Mouse (Mus musculus) T-helper 1 cell (primary cell): Measurements from ENCODE around the gene Rph3al.

ENCODE experiments used
- in situ Hi-C: fragments of 300-600 bp; cut with MboI, MseI; formaldehyde crosslinking; loops from one replicate; pipeline ENCODE4 v1.15.1; 2025; ENCODE audit warnings: high pct_unique_total_duplicates

Rph3al gene

GRCm38 (mm10) chr11:75938379-75938906 lies at the start of gene Rph3al:
TSS of gene Rph3al (minus strand) at chr11:75938429.
- in situ Hi-C loops: no loop called here

- in situ Hi-C loops: no loop called here
Observed at GRCm38 (mm10) chr11:75985948-75986347, 47.7 kb upstream of the Rph3al start.

GRCm38 (mm10) chr11:75984581-75984980 lies 46.4 kb upstream of the Rph3al start:
- in situ Hi-C loops: no loop called here

GRCm38 (mm10) chr11:75983194-75983593 lies 45.0 kb upstream of the Rph3al start:
- in situ Hi-C loops: no loop called here

GRCm38 (mm10) chr11:75980413-75980812 lies 42.2 kb upstream of the Rph3al start:
- in situ Hi-C loops: no loop called here

GRCm38 (mm10) chr11:75978051-75978450 lies 39.8 kb upstream of the Rph3al start:
- in situ Hi-C loops: no loop called here

- in situ Hi-C loops: no loop called here
Observed at GRCm38 (mm10) chr11:75976748-75977147, 38.5 kb upstream of the Rph3al start.

- in situ Hi-C loops: no loop called here
Observed at GRCm38 (mm10) chr11:75973988-75974387, 35.8 kb upstream of the Rph3al start.

GRCm38 (mm10) chr11:75972916-75973567 lies 34.8 kb upstream of the Rph3al start:
- in situ Hi-C loops: no loop called here

GRCm38 (mm10) chr11:75972188-75972587 lies 34.0 kb upstream of the Rph3al start:
- in situ Hi-C loops: no loop called here

GRCm38 (mm10) chr11:75970629-75971028 lies 32.4 kb upstream of the Rph3al start:
- in situ Hi-C loops: no loop called here

GRCm38 (mm10) chr11:75968761-75969160 lies 30.5 kb upstream of the Rph3al start:
- in situ Hi-C loops: loop anchor here (5.0 kb wide), 3 partner anchors 49 to 196 kb away; no protein-coding TSS in a partner anchor

- in situ Hi-C loops: loop anchor here (5.0 kb wide), 3 partner anchors 51 to 194 kb away; no protein-coding TSS in a partner anchor
Observed at GRCm38 (mm10) chr11:75966401-75967372, 28.5 kb upstream of the Rph3al start.

GRCm38 (mm10) chr11:75965674-75966400 lies 27.6 kb upstream of the Rph3al start:
- in situ Hi-C loops: loop anchor here (5.0 kb wide), 3 partner anchors 51 to 194 kb away; no protein-coding TSS in a partner anchor

GRCm38 (mm10) chr11:75964476-75964730 lies 26.2 kb upstream of the Rph3al start:
- in situ Hi-C loops: no loop called here

- in situ Hi-C loops: no loop called here
Observed at GRCm38 (mm10) chr11:75963730-75964475, 25.7 kb upstream of the Rph3al start.

GRCm38 (mm10) chr11:75961782-75962181 lies 23.6 kb upstream of the Rph3al start:
- in situ Hi-C loops: no loop called here

- in situ Hi-C loops: no loop called here
Observed at GRCm38 (mm10) chr11:75957124-75957832, 19.0 kb upstream of the Rph3al start.

GRCm38 (mm10) chr11:75956651-75957050 lies 18.4 kb upstream of the Rph3al start:
- in situ Hi-C loops: no loop called here

- in situ Hi-C loops: no loop called here
Observed at GRCm38 (mm10) chr11:75954896-75955295, 16.7 kb upstream of the Rph3al start.
